23 mouse cellular contexts compared by ENCODE assay signal in genomic region chr9:123329831-123330230, GRCm38 (mm10). TPM values are rescaled to one million over a fixed set of nuclear protein-coding genes. Genes with fewer than 3 reads are reported as not detected.
A peak's percentile ranks its signal among the peaks of the same experiment; 100 is the strongest.
DNase-seq lines count a peak whose midpoint lies in the region; ATAC-seq and TF ChIP-seq lines count a peak whose summit lies in the region.
"Had no signal": no experiment of that assay in that cellular context is flagged by ENCODE, and none has a peak within 500 bp of the region (broad histone marks: within the 10 kb centered on the region; RNA-seq: fewer than 3 reads in every experiment).

No protein-coding gene starts in this region.

- no peaks in the 10 kb centered on the region; the same call in 1 of the 2 replicates for H3K27me3 ChIP-seq in kidney, adult 2 months (replicated peaks; ENCODE audit: control insufficient read depth, insufficient read depth, low read length)
- no peaks in the 10 kb centered on the region for H3K27me3 ChIP-seq in kidney, embryonic 16.5 days (ENCODE audit: insufficient read depth, low read length)
- H3K27me3 ChIP-seq in midbrain, embryonic 11.5 days (ENCODE audit: control insufficient read depth, insufficient read depth, low read length): no peaks in the 10 kb centered on the region
- no peaks in the 10 kb centered on the region for H3K27me3 ChIP-seq in forebrain, embryonic 13.5 days
- H3K27me3 ChIP-seq: heart, embryonic 13.5 days; Patski had no signal

- no peaks in the 10 kb centered on the region for H3K9me3 ChIP-seq in kidney, embryonic 16.5 days (ENCODE audit: low read length)
- no peaks in the 10 kb centered on the region for H3K9me3 ChIP-seq in midbrain, embryonic 11.5 days (ENCODE audit: control insufficient read depth, low read length)
- H3K9me3 ChIP-seq in forebrain, embryonic 13.5 days (replicated peaks): no peaks in the 10 kb centered on the region
- H3K9me3 ChIP-seq: forebrain, embryonic 10.5 days; heart, embryonic 10.5 days; heart, embryonic 13.5 days had no signal

- no peak for TF ChIP-seq CTCF in kidney, adult 2 months (conservative IDR thresholded peaks at IDR 0.05; ENCODE audit: insufficient read depth, insufficient read length, low read depth, low read length)

- 53% methylated on average over 7 of the region's 7 CpGs for WGBS in kidney, adult 2 months
- 86% methylated on average over 7 of the region's 7 CpGs for WGBS in kidney, embryonic 16.5 days
- WGBS in midbrain, embryonic 11.5 days: 90% methylated on average over 7 of the region's 7 CpGs
- 92% methylated on average over 7 of the region's 7 CpGs for WGBS in forebrain, embryonic 13.5 days

- no peaks in the 10 kb centered on the region for H3K4me1 ChIP-seq in kidney, adult 2 months (ENCODE audit: control insufficient read depth, insufficient read depth, low read length)
- H3K4me1 ChIP-seq in kidney, embryonic 16.5 days (ENCODE audit: insufficient read depth, low read length): no peaks in the 10 kb centered on the region
- no peaks in the 10 kb centered on the region for H3K4me1 ChIP-seq in midbrain, embryonic 11.5 days (ENCODE audit: control insufficient read depth, insufficient read depth, low read length)
- H3K4me1 ChIP-seq in forebrain, embryonic 13.5 days: no peaks in the 10 kb centered on the region
- H3K4me1 ChIP-seq: forebrain, embryonic 10.5 days; heart, embryonic 10.5 days; heart, embryonic 13.5 days had no signal

- no peak overlapping the region for H3K9ac ChIP-seq in kidney, embryonic 16.5 days (replicated peaks; ENCODE audit: low read length)
- H3K9ac ChIP-seq in midbrain, embryonic 11.5 days (ENCODE audit: low read length): no peak overlapping the region
- H3K9ac ChIP-seq in forebrain, embryonic 13.5 days: no peak overlapping the region
- H3K9ac ChIP-seq: forebrain, postnatal 0 days; heart, embryonic 13.5 days; hindbrain, embryonic 14.5 days had no signal

- H3K36me3 ChIP-seq in kidney, adult 2 months (ENCODE audit: control insufficient read depth, insufficient read depth, low read length): no peaks in the 10 kb centered on the region
- no peaks in the 10 kb centered on the region for H3K36me3 ChIP-seq in kidney, embryonic 16.5 days (ENCODE audit: insufficient read depth, low read length)
- no peaks in the 10 kb centered on the region for H3K36me3 ChIP-seq in midbrain, embryonic 11.5 days (ENCODE audit: control insufficient read depth, insufficient read depth, low read length)
- H3K36me3 ChIP-seq in forebrain, embryonic 13.5 days (ENCODE audit: poor library complexity, severe bottlenecking): no peaks in the 10 kb centered on the region
- H3K36me3 ChIP-seq: forebrain, embryonic 10.5 days; heart, embryonic 10.5 days; heart, embryonic 13.5 days had no signal

- no peak overlapping the region for H3K4me3 ChIP-seq in kidney, adult 2 months (ENCODE audit: insufficient read depth, low read depth, low read length)
- H3K4me3 ChIP-seq in kidney, embryonic 16.5 days (ENCODE audit: low read length): no peak overlapping the region
- H3K4me3 ChIP-seq in midbrain, embryonic 11.5 days (ENCODE audit: low read depth, low read length): no peak overlapping the region
- H3K4me3 ChIP-seq in forebrain, embryonic 13.5 days: no peak overlapping the region
- H3K4me3 ChIP-seq: forebrain, embryonic 10.5 days; gastrocnemius, adult 2 months; heart, embryonic 10.5 days; heart, embryonic 13.5 days had no signal

- H3K4me2 ChIP-seq in kidney, embryonic 16.5 days (replicated peaks; ENCODE audit: low read depth, low read length): no peak overlapping the region
- no peak overlapping the region for H3K4me2 ChIP-seq in midbrain, embryonic 11.5 days
- H3K4me2 ChIP-seq in forebrain, embryonic 13.5 days: no peak overlapping the region
- H3K4me2 ChIP-seq: heart, embryonic 13.5 days; hindbrain, embryonic 14.5 days had no signal

- no peak overlapping the region for H3K27ac ChIP-seq in kidney, adult 2 months (ENCODE audit: insufficient read depth, low read depth, low read length)
- H3K27ac ChIP-seq in kidney, embryonic 16.5 days (ENCODE audit: low read length): no peak overlapping the region
- H3K27ac ChIP-seq in midbrain, embryonic 11.5 days (ENCODE audit: low read depth, low read length): no peak overlapping the region
- no peak overlapping the region for H3K27ac ChIP-seq in forebrain, embryonic 13.5 days
- H3K27ac ChIP-seq: forebrain, embryonic 10.5 days; gastrocnemius, adult 2 months; heart, embryonic 10.5 days; heart, embryonic 13.5 days; hindbrain, embryonic 14.5 days; hindbrain, postnatal 0 days had no signal

- TF ChIP-seq POLR2A in kidney, adult 2 months (IDR thresholded peaks at IDR 0.05; ENCODE audit: low read depth, low read length): no peak

- peak; percentile 48 for DNase-seq in heart, adult 11 months
- no peak for DNase-seq in heart, adult 9 months (ENCODE audit: low spot score in 2 of 2)
- peak; percentile 86 for DNase-seq in kidney, adult 2 months
- DNase-seq in kidney, postnatal 10 days: peak; percentile 13
- DNase-seq in kidney, postnatal 36 days: peak; percentile 63 to 67
- DNase-seq in midbrain, embryonic 11.5 days (ENCODE audit: low spot score, missing footprints): no peak
- DNase-seq: adrenal gland, postnatal 36 days; cerebellum, adult 9-10 months; forebrain, postnatal 0 days; gastrocnemius, adult 2 months; gastrocnemius, postnatal 14 days; heart, adult 18-20 months; heart, postnatal 14 days; heart, postnatal 4 days had no signal

- no peak for ATAC-seq in kidney, embryonic 16.5 days (ENCODE audit: low FRiP score, low TSS enrichment)
- no peak for ATAC-seq in midbrain, embryonic 11.5 days (ENCODE audit: low FRiP score)
- no peak for ATAC-seq in forebrain, embryonic 13.5 days
- ATAC-seq: forebrain, embryonic 14.5 days; forebrain, postnatal 0 days; hindbrain, postnatal 0 days; Patski had no signal

RNA-seq across cellular contexts. Expression of gene Lars2, which starts 36.9 kb away (rescaled TPM):
- polyA plus RNA-seq in kidney, adult 2 months (2012; rRNA removed): 432 and 1,036 TPM in 2 replicates
- polyA plus RNA-seq in kidney, embryonic 16.5 days (2015; fragmentation: Nextera tagmentation; extraction: Ambion mirVana): 702 and 799 TPM in 2 replicates
- 860 and 869 TPM in 2 replicates for polyA plus RNA-seq in midbrain, embryonic 11.5 days (2014; fragmentation: Nextera tagmentation; extraction: Ambion mirVana)
- polyA plus RNA-seq in forebrain, embryonic 13.5 days (2015; fragmentation: Nextera tagmentation; extraction: Ambion mirVana): 933 and 1,028 TPM in 2 replicates

Comparison
In these comparisons a context has a peak if more than half of its experiments do, and no peak if none do; other contexts are left out.
1. DNase-seq: peak in heart, adult 11 months (single experiment), kidney, adult 2 months (single experiment), kidney, postnatal 10 days (single experiment) and kidney, postnatal 36 days (2 of 2); none in heart, adult 9 months (0 of 2) and midbrain, embryonic 11.5 days (single experiment).